Mouse (Mus musculus) layer of hippocampus, postnatal 25 days (tissue): ENCODE results near the gene Rasa3. TPM values are rescaled to one million over a fixed set of nuclear protein-coding genes. Genes with fewer than 3 reads are reported as not detected.

Source experiments
- DNase-seq, 2 experiments: peaks; one replicate each; pipeline ENCODE4 v3.0.0; 2022; ENCODE audit warnings: mixed read lengths in 2 of 2, low spot score in 1 of 2; ENCODE audit errors: extremely low spot score in 1 of 2
- total RNA-seq, 2 experiments: library from RNA; stranded (reverse); gene quantifications; 2 replicates each; pipeline ENCODE4 v1.2.3; 2021

Gene Rasa3
- total RNA-seq, 2 experiments from 2014 or later = 58.5 to 66.2 TPM

DNA sequence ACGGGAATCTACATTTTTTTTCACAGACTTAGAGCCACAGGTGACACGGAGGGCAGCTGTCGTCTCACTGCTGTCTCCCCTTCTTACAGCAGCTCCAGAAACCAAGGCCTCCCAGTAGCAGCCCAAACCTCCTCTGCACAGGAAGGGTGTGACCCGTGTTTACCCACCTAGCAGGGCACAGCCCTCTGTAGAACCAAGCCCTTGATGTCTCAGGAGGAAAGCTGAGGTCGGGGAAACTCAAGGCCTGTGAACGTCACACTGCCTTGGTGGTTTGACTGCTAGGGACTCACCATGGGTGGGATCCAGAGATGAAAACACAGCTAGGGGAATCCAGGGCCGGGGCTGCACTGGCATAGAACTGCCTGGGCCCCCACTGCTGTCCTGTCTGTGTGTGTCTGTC, 9.0 kb upstream of the Rasa3 start:
- DNase-seq = no peak

DNA sequence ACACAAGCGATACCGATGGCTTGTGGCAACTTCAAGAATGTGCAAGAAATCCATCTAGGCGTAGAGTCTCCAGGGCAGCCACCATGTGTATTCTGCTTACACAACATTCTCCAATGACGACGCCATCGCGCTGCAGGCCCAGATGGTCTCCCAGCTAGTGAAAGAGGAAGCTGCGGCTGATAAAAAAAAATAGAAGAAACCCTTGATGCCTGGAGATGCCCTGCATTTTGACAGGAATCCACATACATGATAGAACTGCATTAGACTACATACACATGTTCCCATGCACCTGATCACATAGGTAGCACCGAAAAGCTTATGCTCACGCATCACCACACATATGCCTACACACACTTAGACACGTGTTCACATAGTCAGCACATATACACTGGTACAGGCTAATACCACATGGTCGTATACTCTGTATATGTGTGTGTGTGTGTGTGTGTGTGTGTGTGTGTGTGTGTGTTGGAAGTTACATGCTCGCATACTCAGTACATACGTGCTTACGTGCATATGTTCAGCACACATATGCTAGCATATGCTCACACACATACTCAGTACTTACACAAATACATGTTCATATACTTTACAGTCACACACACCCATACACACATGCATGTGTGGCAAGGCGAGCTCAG, 8.4 kb upstream of the Rasa3 start:
- DNase-seq = no peak

DNA sequence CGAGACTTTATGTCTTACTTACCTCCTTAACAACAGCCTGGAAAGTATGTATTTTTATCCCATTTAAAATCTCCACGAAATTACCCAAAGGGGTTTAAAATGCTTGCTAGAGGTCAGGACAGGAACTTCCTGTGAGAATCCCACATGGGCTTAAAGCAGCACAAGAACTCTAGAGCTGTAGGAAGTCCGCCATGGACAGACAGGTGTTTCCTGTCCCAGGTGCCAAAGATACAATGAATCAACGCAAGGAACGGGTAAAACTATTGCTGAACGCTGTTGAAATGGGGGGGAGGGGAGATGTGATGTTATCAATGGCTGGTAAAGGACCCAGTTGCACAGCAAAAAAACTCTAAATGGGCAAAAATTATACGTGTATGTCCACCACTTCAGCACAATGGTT, 6.7 kb upstream of the Rasa3 start:
- DNase-seq = no peak

DNA sequence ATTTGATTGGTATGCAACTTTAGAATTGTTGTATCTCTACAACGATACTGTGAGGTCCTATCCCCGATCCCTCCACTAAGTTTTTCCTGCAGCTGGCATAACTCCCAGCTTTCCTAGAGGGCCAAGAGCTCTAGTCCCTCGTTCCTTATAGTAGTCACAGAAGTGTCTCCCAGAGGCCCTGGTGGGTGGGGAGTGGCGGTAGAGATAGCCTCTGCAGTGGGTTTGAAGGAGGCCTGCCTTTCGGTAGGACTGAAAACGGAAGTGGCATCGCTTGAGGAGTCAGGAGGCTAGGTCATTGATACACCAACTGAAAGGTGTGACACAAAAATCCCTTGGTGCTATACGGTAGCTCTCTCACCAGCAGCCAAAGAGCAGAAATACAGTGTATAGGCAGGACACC, 779 bp upstream of the Rasa3 start:
- no peak for DNase-seq

DNA sequence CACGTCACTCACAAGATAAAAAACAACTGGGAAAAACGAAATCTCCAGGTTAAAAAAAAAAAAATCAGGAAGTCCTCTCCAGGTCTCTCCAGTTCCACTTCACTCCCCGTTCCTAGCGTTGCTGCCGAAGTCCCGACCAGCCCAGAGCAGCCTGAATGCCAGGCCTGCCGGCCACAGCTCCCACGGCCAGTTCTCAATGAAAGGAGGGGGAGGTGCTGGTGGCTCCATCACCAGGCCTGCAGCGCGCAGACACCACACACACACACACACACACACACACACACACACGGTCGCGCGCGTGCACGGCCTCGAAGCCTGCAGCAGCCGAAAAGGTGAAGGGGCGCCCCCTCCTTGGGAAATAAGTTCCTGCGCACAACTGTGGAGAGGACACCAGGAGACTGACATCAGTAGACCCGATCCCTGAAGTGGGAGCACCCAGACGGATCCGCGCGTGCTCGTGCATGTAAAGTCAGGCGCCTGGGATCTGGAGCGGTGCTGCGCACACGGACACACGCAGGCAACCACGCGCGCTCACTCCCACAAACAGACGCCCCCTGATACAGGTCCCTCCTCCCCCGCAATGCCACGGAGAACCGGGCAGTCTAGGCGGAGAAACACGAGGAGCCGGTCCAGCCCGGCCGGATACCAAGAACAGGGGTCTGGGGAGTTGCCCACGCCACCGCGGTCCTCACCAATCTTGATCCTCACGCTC, 546 bp downstream of the Rasa3 start:
- peak; percentile 63 to 72 for DNase-seq

DNA sequence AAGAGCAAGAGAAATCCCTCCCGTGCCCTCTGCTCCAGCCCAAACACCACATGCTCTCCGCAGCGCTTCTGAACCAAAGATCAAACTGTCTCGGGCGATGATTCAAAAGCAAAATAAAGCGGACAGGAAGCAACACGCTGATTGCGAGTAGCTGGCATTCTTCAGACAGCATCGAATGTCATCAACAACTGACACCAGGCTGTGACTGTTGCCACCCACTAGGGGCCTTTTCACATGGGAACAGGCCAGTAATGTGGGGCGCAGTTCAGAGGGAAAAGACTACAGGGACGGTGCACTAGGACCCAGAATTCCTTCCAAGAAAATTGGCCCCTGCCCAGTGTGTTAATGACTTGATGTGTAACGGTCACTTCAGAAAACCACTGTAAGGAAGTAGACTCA, 1.1 kb downstream of the Rasa3 start:
- DNase-seq = peak in 1 of 2 experiments; percentile 42

DNA sequence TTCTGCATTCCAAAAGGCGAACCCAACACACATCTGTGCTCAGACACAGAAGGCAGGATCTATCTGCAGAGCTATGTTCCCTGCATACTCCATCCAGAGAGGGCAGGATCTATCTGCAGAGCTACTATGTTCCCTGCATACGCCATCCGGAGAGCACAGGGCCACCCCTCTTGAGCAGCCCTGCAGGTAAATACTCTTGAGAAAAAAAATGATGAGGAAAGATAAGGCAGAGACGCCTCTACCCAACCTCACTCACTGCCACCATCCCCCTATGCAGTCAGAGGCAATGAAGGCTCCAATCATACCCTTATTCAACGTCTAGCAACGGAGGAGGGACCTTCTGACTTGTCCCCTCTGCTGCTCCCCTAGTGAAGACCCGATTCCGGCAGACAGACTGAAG, 1.9 kb downstream of the Rasa3 start:
- no peak for DNase-seq

DNA sequence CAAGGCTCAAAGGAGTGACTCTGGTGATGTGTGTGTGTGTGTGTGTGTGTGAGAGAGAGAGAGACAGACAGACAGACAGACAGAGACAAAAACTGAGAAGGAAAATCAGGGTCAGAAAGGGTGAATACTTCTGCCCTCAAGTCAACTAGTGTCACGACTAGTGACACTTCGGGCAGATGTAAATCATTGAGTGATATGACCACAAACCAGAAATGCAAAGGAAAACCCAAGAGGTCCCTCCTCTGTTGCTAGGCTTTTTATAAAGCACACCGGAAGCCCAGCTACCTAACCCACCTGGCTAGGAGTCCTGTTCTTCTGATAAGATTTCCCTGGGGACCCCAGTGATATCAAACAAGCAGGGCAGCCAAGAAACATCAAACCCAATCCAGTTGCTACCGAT, 2.3 kb downstream of the Rasa3 start:
- no peak for DNase-seq

DNA sequence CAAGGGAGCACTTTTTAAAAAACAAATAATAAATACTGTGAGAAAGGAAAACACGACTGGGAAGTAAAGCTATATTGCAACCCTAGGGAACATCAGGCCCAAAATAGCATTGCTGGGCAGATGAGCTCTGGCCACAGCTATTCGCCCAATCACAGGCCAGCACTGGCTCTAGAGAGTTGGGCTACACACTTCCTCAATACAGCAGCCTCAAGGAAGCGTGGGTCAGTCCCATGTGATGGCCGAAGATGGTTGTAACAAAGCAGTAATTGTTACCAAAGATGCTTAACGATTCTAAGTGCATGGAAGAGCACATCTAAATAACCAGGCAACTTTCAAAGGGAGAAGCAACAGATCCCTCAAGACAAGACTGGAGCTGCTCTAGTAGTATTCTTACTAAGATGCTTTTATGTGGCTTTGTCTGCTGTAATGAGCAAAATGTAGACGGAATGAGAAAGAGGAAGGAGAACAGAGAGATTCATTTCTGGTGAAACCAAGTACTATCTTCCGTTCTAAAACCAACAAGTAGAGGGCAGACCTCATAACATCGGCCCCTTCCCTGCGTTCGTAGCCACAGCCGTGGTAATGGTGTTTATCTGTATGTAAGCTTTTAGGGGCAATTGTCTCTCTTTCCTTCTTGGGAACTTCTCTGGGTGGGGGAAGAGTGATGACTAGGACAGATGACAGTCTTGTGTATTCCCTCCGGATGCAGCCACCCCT, 3.0 kb downstream of the Rasa3 start:
- no peak for DNase-seq

DNA sequence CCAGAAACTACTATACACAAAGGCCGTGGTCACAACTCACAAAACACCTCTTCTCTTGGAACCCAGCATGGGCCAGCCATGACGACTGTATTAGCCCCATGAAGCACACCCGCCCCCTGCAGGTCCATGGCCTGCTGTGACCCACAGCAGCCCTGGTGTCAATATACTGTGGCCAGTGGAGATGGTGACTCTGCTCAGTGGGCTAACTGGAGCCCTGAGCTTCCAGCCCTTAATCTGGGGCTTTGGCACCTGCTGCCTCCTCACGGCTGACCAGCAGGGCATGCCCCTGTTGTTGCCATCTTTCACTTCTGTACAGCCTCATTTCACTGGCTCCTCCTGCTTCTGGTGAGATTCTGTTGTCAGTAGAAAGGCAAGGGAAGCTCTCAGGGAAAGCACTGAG, 4.2 kb downstream of the Rasa3 start:
- DNase-seq = no peak

DNA sequence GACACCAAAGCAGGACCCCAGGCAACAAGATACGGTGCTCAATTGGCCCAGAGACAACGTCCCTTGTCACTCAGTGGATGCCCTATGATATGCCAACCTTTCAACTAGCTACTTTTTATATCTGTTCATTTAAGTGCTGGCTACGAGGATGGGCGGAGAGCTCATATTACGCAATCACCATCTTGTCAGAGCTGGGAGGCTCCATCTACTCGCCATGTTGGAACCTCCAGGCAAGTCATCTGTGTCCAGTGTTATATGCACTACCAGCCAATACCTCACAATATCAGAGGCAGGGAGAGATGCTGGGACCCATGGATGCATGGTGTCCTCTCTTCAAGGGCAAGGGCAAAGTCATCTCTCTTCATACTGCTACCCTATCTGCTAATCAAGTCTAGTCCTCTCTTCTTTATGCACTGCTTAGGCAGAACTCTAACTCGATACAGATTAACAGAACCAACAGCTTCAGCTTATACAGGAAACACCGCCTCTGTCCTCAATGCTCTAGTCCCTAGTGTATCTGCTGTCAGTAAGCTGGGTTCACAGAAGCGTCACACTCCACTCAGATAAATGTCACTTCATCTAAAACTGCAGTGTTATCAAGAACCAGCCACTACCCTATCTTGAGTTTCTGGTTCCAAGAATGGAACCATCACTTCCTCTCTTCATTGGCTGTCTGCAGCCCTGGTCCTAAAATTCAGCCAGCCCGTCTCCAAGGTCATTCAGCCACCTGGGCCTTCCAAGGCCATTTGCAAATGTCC, 6.0 kb downstream of the Rasa3 start:
- no peak for DNase-seq

DNA sequence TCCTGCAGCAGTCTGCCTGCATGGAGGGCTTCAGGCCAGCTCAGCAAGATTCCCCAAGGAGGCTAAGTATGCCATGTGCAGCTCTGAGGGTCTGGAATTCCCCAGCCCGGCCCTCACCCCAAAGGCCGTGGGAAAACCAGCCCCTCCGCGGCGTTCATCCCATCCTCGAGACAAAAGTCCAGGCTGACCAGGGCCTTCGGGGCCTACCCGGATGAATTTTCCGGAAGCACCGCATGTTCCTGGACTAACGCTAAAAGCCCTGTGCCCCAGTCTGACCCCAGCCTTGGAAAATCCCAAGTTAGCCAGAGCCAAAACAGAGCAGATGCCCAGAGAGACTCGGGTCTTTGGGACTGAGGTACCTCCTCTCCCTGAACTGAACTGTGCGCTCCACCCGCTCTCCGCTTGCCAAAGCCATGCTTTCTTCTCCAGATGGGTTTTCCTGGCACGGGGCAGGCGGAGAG, 7.4 kb downstream of the Rasa3 start:
- DNase-seq = no peak

DNA sequence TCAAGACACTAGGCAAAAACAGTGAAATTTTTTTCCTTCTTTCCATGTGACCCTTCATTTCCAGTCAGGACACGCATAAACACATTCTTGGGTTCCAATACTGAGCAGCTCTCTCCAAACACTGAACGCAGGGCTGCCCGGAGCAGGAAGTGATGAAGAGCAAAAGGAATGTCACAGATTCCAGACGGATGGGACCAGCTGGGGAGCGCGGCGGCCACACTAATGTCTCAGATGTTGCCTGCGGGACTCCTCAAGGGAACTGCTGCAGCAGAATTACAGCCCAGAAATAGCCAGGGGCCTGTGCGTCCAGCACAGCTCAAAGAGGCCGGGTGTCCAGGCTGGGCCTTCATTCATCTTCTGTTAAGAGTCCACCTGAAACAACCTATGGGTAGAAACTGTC, 9.0 kb downstream of the Rasa3 start:
- DNase-seq = no peak

DNA sequence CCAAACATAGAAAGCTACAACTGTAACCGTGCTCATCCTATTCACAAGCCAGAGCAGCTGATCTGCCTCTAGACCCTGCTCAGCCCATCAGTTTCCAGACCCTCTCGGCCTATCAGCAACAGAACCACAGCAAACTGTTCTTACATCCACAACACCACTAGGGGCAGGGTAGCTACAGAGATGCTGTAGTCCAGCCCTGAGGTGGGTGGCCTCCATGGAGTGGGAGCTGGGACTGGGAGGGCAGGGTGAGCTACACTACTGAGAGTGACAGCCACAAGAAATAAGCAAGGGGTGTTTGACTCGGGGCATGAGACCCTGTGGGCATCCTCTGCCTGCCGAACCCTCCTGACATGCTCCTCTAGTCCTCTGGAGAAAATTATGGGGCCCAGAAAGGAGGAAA, 9.5 kb downstream of the Rasa3 start:
- DNase-seq = no peak

DNA sequence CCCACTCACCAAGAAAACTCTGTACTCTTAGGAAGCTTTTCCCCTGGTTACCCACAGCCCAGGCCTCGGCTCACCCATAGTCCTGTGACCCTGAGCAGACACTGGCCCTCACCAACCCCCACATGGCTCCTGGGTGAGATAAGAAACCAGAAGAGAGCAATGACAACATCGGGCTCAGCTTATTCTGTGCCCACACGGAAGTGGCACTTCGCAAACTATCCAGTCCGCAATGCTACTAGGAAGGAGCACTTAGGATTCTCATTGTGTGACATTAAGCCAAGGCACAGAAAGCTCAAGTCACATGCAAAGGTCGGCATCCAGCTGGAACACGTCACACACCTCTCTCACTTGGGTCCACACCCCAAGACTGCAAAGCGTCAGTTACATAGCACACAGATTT, 11.5 kb downstream of the Rasa3 start:
- no peak for DNase-seq

DNA sequence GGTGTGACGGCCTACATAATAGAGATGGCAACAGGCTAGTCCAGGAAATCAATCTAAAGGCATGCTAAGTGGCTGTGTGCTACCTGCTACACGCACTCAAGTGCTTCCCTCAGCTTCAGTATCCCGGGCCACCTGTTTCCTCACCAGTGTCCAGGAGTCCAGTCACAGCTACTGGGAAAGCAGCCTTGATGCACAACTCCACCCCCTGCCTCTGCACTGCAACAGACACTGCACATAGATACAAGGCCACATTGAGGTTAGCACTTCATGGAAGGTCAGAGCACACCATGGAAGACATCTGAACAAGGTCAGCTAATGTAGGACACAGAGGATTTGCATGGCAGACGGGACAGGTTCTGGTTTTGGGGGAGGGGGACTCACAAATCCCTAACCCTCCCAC, 11.9 kb downstream of the Rasa3 start:
- DNase-seq = no peak

DNA sequence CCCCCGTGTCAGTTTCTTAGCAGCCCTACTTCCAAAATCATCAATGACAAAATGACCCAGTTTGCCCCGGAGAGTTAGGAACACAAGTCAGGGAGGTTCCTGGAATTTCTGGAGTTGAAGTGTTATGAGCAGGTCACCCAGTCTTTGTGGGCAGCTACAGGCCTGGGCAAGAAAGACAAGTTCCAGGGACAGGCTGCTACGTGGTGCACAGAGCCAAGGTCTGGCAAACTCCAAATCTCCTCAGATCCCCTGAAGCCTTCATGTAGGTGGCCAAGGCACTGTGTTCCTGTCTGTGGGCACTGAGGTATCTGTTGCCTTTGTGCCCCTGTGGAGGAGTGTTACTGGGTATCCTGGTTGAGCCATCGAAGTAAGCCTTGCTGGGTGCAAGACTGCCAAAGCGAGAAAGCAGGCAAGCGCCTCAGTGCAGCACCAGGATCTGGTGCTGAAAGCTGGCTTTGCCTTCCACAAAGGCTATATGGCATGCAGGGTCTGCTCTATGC, 12.6 kb downstream of the Rasa3 start:
- DNase-seq = no peak

DNA sequence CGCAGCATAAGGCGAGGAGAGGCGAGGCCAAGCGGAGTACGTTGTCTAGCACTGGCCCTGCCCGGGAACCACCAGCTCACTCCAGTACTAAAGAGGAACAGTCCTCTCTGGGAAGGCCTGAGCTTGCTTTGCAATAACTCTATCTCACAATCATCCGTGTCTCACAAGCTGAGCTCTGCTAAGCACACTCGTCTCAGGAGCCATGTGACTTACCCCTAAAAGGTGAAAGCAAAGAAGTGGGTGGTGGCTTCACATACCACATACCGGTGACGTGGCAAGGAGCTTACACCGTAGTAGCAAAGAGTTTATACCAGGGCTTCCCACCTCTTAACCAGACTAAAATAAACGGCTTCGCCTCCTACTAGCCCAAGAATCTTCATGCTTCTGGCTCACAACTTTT, 17.1 kb downstream of the Rasa3 start:
- DNase-seq = no peak

DNA sequence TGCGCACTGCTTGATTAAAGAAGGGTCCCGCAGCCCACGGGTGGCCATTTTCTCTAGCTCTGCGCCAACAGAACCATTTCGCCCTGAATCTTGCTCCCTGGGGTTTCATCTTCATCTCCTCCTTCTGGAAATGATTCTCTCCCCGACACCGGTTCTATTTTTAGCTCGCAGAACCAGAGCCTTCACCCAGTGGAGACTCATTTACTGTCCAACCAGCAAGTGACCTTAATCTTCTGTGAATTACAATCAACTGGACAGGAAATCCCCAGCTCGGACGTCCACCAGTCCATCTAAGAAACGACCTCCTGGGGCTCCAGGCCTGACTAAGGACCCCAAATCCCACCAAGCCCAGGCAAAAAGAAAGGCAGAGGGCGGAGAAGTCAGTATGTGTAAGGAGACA, 19.9 kb downstream of the Rasa3 start:
- DNase-seq = no peak

DNA sequence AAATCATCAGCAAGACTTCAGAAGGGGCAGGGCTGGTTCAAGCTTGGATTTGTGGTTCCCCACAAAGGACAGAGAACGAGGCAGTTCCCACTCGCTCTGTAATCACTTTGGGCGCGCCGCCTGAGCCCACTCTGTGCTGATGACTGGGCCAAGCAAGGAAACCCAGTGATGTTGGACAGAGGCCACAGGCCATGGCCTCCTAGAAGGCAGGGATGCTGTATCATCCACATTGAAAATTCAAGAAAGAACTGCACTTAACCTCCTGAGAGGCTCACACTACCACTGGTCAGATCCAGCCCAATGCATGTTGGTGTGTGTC, 22.4 kb downstream of the Rasa3 start:
- no peak for DNase-seq
